Mouse (Mus musculus) kidney, postnatal 4 days (tissue): ENCODE data around the gene Celf2.

ENCODE experiments used
- DNase-seq, 2 experiments: peaks; one replicate each; pipeline ENCODE4 v3.0.0; 2021; ENCODE audit warnings: mixed read lengths in 2 of 2

The Celf2 gene

GRCm38 (mm10) chr2:6537326-6537725, 972.0 kb downstream of the Celf2 start:
- no peak for DNase-seq

DNA sequence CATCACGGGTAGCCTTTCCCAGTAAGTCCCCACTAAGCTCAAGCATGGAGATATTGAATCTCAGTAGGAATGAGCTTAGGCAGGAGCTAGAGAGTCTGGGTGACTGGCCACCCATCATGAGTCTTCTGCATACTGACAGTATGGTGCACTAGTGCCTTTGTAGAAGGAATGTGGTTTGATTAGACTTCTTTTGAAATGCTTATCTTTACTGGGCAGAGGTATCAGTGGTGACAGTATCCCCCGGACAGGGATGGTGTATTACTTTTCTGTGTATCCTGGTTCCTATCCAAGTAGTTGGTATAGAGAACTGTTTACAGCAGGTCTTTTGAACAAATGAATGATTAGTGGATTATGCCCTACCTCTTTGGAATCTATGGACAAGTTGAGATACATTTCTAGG, 973.0 kb downstream of the Celf2 start:
- no peak for DNase-seq

- no peak for DNase-seq
Observed at GRCm38 (mm10) chr2:6532341-6532740, 977.0 kb downstream of the Celf2 start.

GRCm38 (mm10) chr2:6528076-6528475, 981.3 kb downstream of the Celf2 start:
- DNase-seq = no peak

- DNase-seq = no peak
Observed at GRCm38 (mm10) chr2:6526825-6527224, 982.5 kb downstream of the Celf2 start.

DNA sequence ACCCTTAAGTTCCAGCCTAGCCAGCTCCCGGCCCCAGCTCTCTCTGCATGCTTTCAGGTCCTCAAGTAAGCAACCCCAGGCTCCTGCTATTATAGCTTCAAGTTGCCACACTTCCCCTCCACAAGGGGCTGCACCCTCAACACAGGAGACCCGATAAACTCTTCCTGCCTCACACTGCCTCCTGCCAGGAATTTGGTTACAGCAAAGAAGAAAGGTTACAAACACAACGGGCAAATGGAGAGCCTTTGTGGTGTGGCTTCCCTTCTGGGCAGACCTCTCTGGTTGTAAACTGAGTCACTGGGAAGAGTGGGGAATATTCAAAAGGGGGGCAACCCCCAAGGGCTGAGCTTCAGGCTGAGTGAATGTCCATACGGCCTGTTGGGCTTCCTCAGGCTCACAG, 983.1 kb downstream of the Celf2 start:
- no peak for DNase-seq

GRCm38 (mm10) chr2:6523924-6524300, 985.5 kb downstream of the Celf2 start:
- DNase-seq = no peak

DNA sequence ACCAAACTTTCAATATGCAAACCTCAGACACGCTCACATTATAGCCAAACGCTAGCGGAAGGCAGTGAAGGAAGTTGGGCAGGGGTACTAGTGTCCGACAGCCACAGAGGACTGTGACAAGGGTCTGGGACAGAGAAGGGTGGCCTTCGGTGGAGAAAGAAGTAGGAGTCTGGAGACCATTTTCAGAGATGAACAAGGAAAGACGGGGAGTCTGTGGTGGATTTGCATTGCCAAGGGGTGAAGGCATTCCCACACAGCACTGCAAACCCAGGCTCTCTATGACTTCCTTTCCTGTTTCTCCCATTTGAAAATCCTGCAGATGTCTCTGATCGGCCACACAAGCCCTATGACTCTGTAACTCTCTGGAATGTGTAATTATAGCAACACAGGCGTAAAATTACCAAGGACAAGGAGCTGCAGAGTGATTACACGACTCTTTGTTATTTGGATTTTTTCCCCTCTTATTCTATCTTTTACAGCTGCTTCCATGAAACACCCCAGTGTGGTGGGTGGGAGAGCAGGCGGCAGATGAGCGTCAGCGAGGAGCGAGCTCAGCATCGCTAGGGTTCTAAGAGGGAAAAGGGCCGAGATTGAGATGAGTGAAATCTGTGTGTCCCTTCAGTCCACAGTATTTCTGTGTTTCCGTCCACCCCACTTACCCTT, 986.0 kb downstream of the Celf2 start:
- no peak for DNase-seq

GRCm38 (mm10) chr2:6522411-6522810, 987.0 kb downstream of the Celf2 start:
- DNase-seq = no peak

DNA sequence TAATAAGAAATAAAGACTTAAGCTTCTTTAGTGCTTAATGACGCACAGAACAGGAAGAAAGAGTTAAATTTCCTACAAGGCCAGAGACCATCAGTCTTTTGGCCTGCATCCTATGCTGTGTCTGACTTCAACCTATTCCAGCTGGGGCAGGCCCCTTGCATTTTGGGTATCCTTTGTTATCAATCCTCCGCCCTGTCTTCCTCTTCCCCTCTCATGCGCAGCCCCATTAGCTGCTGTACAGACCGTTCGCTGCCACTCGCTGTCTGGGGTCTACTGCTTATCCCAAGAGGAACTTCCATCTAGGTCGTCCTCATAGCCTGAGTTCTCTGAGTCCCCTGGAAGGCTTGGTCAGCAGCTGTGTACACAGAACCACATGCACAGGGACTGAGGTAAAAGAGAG, 996.2 kb downstream of the Celf2 start:
- DNase-seq = peak in 1 of 2 experiments; percentile 21

DNA sequence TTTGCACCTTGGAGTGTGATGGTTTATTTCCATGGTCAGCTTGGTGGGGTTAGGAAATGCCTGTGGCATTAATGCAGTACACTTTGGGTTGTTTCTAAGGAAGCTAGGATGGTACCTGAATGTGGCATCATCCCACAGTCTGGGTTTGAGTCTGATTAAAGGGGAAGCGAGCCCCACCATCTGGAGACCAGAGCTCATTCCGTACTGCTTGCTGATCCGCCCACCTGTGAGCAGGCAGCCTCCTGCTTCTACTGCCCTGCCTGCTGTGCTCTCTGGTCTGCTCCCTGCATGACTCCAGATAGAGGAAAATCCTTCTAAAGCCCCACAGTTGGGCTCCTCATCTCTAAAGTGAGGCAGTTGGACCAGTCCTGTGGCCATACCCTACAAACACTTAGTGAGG, 1002.3 kb downstream of the Celf2 start:
- no peak for DNase-seq

GRCm38 (mm10) chr2:6505979-6506811, 1003.2 kb downstream of the Celf2 start:
- DNase-seq = peak in 1 of 2 experiments; percentile 46

DNA sequence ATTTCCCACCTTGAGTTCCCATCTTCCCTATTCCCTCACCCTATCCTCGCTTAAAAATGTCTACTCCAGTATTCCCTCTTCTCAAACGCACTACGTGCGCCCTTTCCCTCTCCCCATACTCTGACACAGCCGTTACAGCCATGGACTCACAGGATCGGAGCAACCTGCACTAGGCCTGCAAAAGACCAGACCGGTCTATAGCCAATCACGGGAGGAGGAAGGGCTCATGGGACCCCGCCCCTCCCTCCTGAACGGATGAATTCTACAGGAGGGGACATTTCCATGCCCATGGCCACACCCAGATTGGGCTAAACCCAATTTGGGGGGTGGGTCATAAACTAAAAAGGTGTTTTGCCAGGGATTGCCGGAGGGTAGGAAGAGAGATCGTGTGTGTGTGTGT, 1003.8 kb downstream of the Celf2 start:
- no peak for DNase-seq

DNA sequence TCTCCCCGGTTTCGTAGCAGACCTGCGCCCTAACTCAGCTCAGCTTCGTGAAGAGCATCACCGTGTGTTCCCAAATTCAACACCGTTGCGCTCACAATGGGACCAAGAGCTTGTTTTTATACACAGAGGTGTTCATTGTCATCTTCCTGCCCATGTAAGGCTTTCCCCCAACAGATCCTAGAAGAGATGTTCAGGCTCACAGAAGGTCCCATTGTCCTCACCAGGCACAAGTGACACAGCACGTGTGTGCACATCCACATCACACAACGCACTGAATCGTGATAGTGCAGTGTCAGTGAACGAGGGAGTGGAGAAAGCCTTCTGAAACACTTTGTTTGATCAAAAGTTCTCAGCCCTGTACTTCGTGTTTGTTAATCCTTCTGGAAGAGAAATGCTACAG, 1011.3 kb downstream of the Celf2 start:
- DNase-seq = no peak

- no peak for DNase-seq
Observed at GRCm38 (mm10) chr2:6497636-6498035, 1011.7 kb downstream of the Celf2 start.

GRCm38 (mm10) chr2:6493886-6494285, 1015.5 kb downstream of the Celf2 start:
- no peak for DNase-seq

DNA sequence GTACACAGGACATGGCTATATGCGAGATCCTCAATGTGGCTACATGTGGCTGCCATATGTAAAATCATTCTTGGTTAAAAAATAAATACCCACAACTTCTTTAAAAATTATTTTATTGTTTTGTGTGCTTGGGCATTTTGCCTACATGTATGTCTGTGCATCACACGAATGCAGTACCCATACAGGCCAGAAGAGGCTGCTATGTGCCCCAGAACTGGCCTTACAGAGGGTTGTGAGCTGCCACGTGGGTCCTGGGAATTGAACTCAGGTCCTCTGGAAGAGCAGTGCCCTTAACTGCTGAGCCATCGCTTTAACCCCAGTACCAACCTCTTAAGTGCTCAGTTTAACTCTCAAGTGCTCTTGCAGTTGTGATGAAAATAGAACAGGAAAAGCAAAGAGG, 1018.5 kb downstream of the Celf2 start:
- no peak for DNase-seq

GRCm38 (mm10) chr2:6490076-6490475, 1019.3 kb downstream of the Celf2 start:
- no peak for DNase-seq
